Mouse (Mus musculus) hindbrain, embryonic 10.5 days (tissue): ENCODE measurements at regions not wholly inside any gene's neighbourhood (a gene's known extent, or its start where the extent isn't known, plus 50 kb on each side); places are given as distances from the start of the nearest gene placed in this dataset.
A peak's percentile ranks its signal among the peaks of the same experiment; 100 is the strongest.

Experiments
- DNase-seq: peaks from one replicate; pipeline ENCODE4 v3.0.0-alpha.2; 2017; ENCODE audit warnings: low spot score
- H3K27ac ChIP-seq: fragments of 300-500 bp; sonication (generic); 2 replicates; pipeline ENCODE4 v1.5.1; 2016; ENCODE audit warnings: mild to moderate bottlenecking, moderate library complexity
- H3K27me3 ChIP-seq: fragments of 300-500 bp; sonication (generic); 2 replicates; pipeline ENCODE4 v1.6.1; 2016; ENCODE audit warnings: mild to moderate bottlenecking; ENCODE audit not compliant: poor library complexity, insufficient read depth, severe bottlenecking
- H3K36me3 ChIP-seq: fragments of 300-500 bp; sonication (generic); 2 replicates; pipeline ENCODE4 v1.6.1; 2016; ENCODE audit warnings: mild to moderate bottlenecking, moderate library complexity
- H3K4me1 ChIP-seq: fragments of 300-500 bp; sonication (generic); replicated peaks from 2 replicates; pipeline ENCODE4 v1.6.1; 2016; ENCODE audit warnings: mild to moderate bottlenecking
- H3K4me3 ChIP-seq: fragments of 300-500 bp; sonication (generic); 2 replicates; pipeline ENCODE4 v1.5.1; 2016; ENCODE audit warnings: mild to moderate bottlenecking, moderate library complexity
- H3K9me3 ChIP-seq: fragments of 300-500 bp; sonication (generic); 2 replicates; pipeline ENCODE4 v1.6.1; 2016; ENCODE audit warnings: mild to moderate bottlenecking, moderate library complexity
- WGBS: fragments of 180-500 bp; shearing (Covaris S2); methylation state at CpG from one replicate; pipeline ENCODE4 v1.1.7; 2016; 5-methylcytosine and 5-hydroxymethylcytosine counted together

DNA sequence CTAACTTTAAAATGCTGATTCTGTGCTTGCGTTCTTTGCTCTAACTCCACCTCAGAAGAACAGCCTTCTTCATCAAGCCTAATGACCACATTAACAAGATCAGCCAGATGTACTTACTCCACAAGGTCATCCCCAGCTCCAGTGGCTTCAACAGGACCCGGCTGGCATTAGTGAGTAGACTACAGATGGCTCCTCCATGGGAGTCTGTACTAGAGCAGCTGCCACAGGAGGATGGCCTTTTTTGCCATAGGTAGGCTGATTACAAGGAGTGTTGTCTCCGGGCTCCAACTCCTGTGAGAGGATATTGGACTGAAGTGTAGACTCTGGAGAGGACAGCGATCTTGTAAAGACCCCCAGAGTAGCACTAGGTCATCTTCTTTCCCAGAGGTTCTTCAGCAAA is 729.7 kb downstream of the Galc start:
- Histone ChIP-seq H3K4me3 (no peak overlapping the region), H3K4me1 (no peaks in the 10 kb centered on the region), H3K27me3 (no peaks in the 10 kb centered on the region), H3K9me3 (no peaks in the 10 kb centered on the region), H3K36me3 (no peaks in the 10 kb centered on the region), H3K27ac (no peak overlapping the region)
- DNase-seq, result no peak
- WGBS, result 90% methylated on average over 4 of the region's 4 CpGs

DNA sequence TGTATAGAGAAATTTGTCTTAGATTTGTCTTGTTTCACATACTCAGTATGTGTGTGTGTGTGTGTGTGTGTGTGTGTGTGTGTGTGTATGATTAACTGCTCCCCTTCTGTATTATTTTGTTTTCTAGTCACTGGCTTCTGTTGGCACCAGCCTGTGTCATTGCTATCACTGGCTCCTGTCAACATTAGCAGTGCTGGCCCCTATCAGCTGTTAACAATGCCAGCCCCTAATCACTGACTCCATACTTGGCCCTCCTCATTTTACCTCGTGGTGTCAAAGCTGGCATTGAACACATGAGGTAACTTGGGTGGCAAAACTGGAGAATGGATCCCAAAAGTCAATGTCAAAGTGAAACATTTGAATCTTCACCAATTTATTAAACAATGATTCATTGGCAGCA is 733.3 kb downstream of the Galc start:
- H3K4me3 ChIP-seq, result no peak overlapping the region
- DNase-seq, result no peak
- H3K4me1 ChIP-seq, result no peaks in the 10 kb centered on the region
- WGBS, result 56% methylated on average over 1 of the region's 1 CpGs
- H3K36me3 ChIP-seq, result no peaks in the 10 kb centered on the region
- H3K9me3 ChIP-seq, result no peaks in the 10 kb centered on the region
- no peaks in the 10 kb centered on the region for H3K27me3 ChIP-seq
- no peak overlapping the region for H3K27ac ChIP-seq

DNA sequence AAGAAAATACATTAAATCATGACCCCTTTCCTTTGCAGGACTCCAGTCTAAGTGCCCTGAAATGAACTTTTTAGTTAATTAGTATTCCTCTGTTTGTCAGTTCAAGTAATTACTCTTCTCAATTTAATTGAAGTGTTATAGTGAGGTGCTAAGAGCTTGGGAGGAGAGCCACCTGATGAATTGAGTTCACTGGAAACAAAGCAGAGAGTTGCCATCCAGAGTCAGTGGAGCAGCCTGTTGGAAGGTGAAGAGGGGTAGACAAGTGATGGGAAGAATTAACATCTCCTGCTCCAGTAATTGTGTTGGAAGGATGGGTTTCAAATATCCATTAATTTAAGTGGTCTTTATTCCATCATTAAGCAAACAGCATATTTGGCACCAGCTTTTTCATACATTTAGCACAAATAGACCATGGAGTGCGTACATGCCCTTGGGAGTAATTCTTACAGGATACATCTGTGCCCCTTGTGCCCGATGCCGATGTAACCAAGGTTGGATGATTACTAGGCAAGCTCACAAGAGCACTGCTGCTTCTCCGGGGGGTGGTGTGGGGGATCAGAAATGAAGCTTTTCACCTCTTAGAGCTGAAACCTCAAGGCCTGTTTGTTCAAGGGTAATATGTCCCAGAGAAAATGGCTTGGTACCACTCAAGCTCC is 739.3 kb downstream of the Galc start:
- Histone ChIP-seq H3K27ac (no peak overlapping the region), H3K9me3 (no peaks in the 10 kb centered on the region), H3K36me3 (no peaks in the 10 kb centered on the region), H3K4me1 (no peaks in the 10 kb centered on the region), H3K4me3 (no peak overlapping the region), H3K27me3 (no peaks in the 10 kb centered on the region)
- no peak for DNase-seq
- 93% methylated on average over 4 of the region's 4 CpGs for WGBS

DNA sequence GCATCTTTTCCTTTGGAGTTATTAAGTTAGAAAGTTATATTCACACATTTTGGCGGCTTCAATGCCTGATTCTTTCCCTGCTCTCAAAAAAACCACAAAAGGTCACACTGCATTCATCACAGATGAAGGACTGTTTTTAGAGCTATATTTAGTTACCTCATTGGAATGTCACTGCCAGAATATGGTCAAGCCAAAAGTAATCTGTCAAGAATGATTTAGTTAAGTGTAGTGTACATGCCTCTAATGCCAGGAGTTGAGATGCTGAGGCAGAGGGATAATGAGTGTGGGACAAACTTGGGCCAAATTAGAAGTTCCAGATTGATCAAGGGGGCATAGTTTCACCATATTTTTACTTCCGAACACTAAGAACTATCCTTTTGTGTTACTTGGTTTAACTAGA is 741.7 kb downstream of the Galc start:
- WGBS, result 86% methylated on average over 2 of the region's 2 CpGs
- H3K9me3 ChIP-seq, result no peaks in the 10 kb centered on the region
- no peaks in the 10 kb centered on the region for H3K36me3 ChIP-seq
- no peak overlapping the region for H3K27ac ChIP-seq
- H3K27me3 ChIP-seq, result no peaks in the 10 kb centered on the region
- no peak for DNase-seq
- no peaks in the 10 kb centered on the region for H3K4me1 ChIP-seq
- no peak overlapping the region for H3K4me3 ChIP-seq

DNA sequence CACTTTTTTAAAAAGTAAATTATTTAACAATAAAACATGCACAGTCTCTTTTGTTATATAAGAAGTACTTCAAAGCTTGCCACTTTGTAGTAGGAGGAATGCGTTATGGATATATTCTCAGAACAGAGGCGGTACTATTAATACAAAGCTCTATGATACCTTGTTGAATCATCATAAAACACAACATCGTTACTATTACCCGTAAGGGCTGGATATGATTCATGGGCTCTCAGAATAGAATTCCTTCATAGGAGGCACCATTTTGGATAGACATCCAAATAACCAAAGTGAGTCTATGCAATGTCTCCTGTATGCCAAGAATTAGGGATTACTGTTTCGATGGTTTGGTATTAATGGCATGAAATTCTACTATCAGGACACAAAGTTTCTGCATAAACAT is 743.5 kb downstream of the Galc start:
- Histone ChIP-seq H3K4me3 (no peak overlapping the region), H3K27me3 (no peaks in the 10 kb centered on the region), H3K36me3 (no peaks in the 10 kb centered on the region), H3K4me1 (0 out of 2 replicates have a peak, but pooled peaks cover 6% of the 10 kb centered on the region), H3K9me3 (no peaks in the 10 kb centered on the region), H3K27ac (no peak overlapping the region)
- no peak for DNase-seq
- 93% methylated on average over 5 of the region's 5 CpGs for WGBS

DNA sequence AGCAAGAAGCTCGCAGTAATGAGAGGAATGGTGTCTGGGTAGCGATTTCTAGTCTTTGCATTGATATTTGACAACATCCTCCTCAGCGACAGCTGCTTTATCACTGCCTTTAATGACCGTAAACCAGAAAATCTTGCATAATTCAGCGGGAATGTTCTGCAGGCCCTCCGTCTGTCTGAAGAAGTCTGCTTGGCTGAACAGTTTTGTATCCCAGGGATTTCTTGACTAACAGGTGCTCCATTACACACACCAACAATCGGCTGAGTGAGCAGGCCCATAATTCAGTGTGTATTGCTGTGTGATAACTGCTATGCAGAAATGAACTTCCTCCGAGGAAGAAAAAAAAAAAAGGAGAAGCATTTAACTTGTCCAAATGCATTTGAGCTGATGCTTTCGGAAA is 747.4 kb downstream of the Galc start:
- no peak for DNase-seq
- 73% methylated on average over 9 of the region's 9 CpGs for WGBS
- H3K4me3 ChIP-seq, result no peak overlapping the region

DNA sequence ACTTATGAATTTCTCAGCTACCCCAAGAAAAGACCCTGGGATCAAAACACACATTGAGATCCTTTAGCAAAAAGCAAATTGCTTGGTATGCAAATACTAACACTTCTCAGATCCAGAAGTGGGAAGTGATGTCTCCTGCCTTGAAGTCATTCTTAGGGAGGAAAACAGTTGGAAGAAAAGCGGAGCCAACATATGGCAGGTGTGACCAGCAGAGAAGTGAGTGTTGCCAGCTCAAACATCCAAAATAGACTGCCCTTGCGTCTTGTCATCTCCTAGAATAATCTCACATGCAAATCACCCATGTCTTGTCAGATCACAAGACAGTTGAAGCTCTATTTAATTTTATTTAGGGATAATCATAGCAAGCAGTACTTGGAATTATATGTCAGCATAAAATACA is 757.8 kb downstream of the Galc start:
- WGBS, result 86% methylated on average over 2 of the region's 2 CpGs
- Histone ChIP-seq H3K4me3 (no peak overlapping the region), H3K27ac (no peak overlapping the region), H3K27me3 (no peaks in the 10 kb centered on the region), H3K4me1 (no peaks in the 10 kb centered on the region), H3K9me3 (no peaks in the 10 kb centered on the region), H3K36me3 (no peaks in the 10 kb centered on the region)
- DNase-seq, result no peak

More for the DNA sequence above, 747.4 kb downstream of the Galc start:
- Histone ChIP-seq H3K36me3 (no peaks in the 10 kb centered on the region), H3K27ac (no peak overlapping the region), H3K27me3 (no peaks in the 10 kb centered on the region), H3K4me1 (0 out of 2 replicates have a peak, but pooled peaks cover 6% of the 10 kb centered on the region), H3K9me3 (no peaks in the 10 kb centered on the region)

DNA sequence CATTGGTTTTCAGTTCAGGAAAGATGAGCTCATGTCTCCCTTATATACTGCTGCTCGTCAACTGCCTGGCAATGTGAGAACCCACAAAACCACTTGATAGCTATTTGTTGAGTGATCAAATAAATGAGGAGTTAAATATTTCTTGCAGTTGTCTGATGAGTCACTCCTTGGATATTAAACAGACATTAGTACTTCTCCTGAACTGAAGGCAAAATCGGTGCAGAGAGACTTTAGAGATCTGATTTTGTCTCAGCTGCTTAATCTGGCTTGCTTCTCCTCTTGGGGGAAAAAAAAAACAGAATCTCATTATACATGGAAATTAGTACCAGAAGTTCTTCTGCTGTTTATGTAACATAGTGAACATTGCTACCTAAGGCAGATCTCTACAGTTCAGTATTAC is 775.7 kb downstream of the Galc start:
- no peak overlapping the region for H3K4me3 ChIP-seq
- H3K27ac ChIP-seq, result no peak overlapping the region
- H3K36me3 ChIP-seq, result no peaks in the 10 kb centered on the region
- WGBS, result 79% methylated on average over 2 of the region's 2 CpGs
- no peak for DNase-seq
- H3K27me3 ChIP-seq, result no peaks in the 10 kb centered on the region
- no peaks in the 10 kb centered on the region for H3K4me1 ChIP-seq
- H3K9me3 ChIP-seq, result no peaks in the 10 kb centered on the region

DNA sequence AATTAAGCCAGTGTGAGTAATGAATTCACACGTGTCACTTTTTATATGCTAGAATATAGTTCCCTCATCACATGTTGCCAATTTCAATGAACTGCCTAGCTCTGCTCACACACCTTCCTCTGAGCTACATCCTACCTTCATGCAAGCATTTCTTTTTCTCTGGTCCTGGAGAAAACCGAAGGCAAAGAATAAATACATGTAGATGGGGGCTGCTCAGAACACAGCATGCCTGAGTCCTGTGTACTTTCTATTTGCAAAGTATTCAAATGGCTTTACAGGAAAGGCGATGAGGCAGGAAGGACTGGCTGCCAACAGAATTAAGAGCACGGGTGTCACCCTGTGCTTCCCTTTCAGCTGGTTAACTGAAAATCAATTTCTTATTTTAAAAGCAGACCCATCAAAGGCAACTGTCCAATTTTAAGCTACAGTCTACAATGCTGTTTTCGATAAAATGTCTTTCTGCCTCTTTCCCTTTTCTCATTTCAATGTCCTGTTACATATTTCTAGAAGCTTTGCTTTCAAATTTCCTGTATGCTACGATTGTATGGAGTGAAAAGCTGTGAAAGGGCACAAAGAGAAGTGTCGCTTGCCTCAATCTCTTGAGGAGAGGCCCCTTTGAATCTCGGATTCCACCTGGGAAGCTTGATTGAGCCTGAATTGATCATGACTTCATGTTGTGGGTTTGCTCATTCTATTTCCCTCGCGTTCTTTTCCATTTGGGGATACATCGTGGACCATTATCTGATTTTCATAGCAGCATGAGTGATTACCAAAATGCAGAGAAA is 782.6 kb downstream of the Galc start:
- 38% methylated on average over 11 of the region's 11 CpGs for WGBS
- H3K4me3 ChIP-seq, result no peak overlapping the region
- H3K36me3 ChIP-seq, result no peaks in the 10 kb centered on the region
- no peak for DNase-seq
- peaks cover 19% of the 10 kb centered on the region for H3K4me1 ChIP-seq
- H3K27ac ChIP-seq, result peak overlapping the region; percentile 45
- no peaks in the 10 kb centered on the region for H3K27me3 ChIP-seq
- H3K9me3 ChIP-seq, result no peaks in the 10 kb centered on the region

DNA sequence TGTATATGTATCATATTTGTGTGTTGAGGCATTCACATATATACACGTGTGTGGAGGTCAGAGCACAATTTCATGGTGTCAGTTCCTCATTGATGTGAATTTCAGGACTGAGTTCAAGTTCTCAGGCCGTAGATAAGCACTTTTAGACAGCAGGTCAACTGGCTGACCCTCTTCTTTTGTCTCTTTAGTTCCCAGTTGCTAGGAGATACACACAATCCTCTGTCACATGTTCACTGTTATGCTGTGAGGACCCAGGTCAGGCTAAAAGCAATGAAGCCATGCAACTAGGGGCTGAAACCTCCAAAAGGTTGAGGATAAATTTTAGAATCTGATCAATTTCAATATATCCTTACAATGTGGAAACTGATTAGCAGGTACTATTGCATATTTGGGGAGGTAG is 783.5 kb downstream of the Galc start:
- no peak overlapping the region for H3K27ac ChIP-seq
- H3K9me3 ChIP-seq, result no peaks in the 10 kb centered on the region
- DNase-seq, result peak; percentile 10
- peaks cover 19% of the 10 kb centered on the region for H3K4me1 ChIP-seq
- WGBS, result 37% methylated on average over 2 of the region's 2 CpGs
- H3K4me3 ChIP-seq, result no peak overlapping the region
- H3K36me3 ChIP-seq, result no peaks in the 10 kb centered on the region
- H3K27me3 ChIP-seq, result no peaks in the 10 kb centered on the region

DNA sequence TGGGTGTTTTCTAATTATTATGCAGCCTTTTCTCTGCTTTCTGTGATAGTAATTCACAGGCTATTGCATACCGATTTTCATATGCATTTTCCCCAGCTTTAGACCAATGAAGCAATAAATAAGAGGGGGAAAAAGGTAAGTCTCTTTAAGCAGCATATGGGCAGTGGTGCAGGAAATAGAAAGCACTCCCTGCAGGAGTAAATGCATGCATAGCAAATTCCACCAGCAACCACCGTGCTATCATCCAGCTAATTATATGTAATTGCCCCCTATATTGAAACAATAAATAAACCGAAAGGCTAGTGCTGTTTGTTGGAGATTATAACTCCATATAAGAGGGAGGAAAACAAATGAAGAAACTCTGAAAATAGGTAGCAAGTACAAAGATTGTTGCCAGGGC is 790.1 kb downstream of the Galc start:
- H3K27me3 ChIP-seq, result no peaks in the 10 kb centered on the region
- no peaks in the 10 kb centered on the region for H3K9me3 ChIP-seq
- 84% methylated on average over 3 of the region's 3 CpGs for WGBS

DNA sequence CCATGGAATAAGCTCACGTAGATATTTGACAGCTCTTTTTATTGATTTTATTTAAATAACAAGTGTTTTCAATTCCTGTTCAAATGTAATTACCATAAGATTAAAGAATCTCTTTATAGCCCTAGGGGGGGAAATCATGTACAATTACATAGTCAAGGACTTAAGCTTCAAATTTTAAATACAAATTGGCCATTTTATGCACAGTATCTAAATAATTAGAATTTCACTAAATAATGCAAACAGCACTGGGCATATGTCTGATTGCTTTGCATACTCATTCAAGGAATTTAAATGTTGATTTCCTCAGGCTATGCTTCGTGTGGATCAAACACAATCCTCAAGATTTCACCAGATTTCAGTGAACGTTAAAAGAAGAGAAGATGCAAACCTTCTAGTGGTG is 823.1 kb downstream of the Galc start:
- 79% methylated on average over 3 of the region's 3 CpGs for WGBS
- Histone ChIP-seq H3K27ac (no peak overlapping the region), H3K27me3 (no peaks in the 10 kb centered on the region), H3K36me3 (no peaks in the 10 kb centered on the region), H3K9me3 (no peaks in the 10 kb centered on the region), H3K4me1 (no peaks in the 10 kb centered on the region), H3K4me3 (no peak overlapping the region)
- DNase-seq, result no peak

More for the DNA sequence above, 790.1 kb downstream of the Galc start:
- no peaks in the 10 kb centered on the region for H3K36me3 ChIP-seq
- H3K27ac ChIP-seq, result no peak overlapping the region
- H3K4me3 ChIP-seq, result no peak overlapping the region
- no peaks in the 10 kb centered on the region for H3K4me1 ChIP-seq
- no peak for DNase-seq

DNA sequence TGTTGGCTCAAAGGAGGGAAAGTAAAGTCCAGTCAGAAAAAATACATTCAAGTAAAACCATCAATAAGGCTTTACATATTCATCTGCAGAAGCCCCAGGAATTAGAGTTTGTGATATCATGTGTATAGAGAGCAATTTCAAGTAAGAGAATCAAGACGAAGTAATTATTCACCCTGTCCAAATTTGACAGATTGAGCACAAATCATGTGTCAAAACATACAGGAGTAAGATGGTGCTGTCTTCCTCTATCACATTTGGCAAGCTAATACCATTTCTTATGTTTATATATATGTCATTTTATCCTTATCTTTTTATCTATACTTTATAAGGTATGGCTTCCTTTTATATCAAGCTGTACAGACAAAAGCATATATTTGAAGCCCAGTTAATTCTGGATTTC is 825.2 kb downstream of the Galc start:
- WGBS, result 85% methylated on average over 1 of the region's 1 CpGs

More for the DNA sequence above, 825.2 kb downstream of the Galc start:
- H3K27ac ChIP-seq, result no peak overlapping the region
- no peaks in the 10 kb centered on the region for H3K27me3 ChIP-seq
- no peaks in the 10 kb centered on the region for H3K9me3 ChIP-seq
- DNase-seq, result no peak
- no peaks in the 10 kb centered on the region for H3K4me1 ChIP-seq
- no peak overlapping the region for H3K4me3 ChIP-seq
- no peaks in the 10 kb centered on the region for H3K36me3 ChIP-seq
